Mouse (Mus musculus) cerebellum, postnatal 36 days (tissue): ENCODE measurements around the gene Scly.

ENCODE experiments used
- DNase-seq, 2 experiments: peaks; one replicate each; pipeline ENCODE4 v3.0.0; 2021 to 2022; ENCODE audit warnings: mixed read lengths in 2 of 2

Scly gene

GRCm38 (mm10) chr1:91297799-91298744 is at the start of gene Scly:
TSS of gene Scly (plus strand) at chr1:91298338.
- peak; percentile 94 to 96 for DNase-seq

DNA sequence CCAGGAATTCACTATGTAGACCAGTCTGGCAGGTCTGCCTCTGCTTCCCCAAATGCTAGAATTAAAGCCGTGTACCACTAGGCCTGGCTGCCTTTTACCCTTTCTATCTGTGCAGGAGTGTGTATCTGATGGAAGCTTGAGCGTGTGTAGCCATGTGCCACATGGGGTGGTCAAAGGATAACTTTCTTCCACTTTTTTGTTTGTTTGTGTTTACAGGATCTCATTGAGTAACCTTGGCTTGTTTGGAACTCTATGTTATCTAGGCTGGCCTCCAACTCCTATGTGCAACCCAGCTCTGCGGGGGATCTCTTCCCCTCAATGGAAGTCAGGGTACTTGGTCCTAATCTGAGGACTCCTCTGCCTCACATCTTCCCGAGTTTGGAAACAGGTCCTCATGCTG is 49.2 kb upstream of the Scly start:
- peak in 1 of 2 experiments; percentile 7 for DNase-seq

DNA sequence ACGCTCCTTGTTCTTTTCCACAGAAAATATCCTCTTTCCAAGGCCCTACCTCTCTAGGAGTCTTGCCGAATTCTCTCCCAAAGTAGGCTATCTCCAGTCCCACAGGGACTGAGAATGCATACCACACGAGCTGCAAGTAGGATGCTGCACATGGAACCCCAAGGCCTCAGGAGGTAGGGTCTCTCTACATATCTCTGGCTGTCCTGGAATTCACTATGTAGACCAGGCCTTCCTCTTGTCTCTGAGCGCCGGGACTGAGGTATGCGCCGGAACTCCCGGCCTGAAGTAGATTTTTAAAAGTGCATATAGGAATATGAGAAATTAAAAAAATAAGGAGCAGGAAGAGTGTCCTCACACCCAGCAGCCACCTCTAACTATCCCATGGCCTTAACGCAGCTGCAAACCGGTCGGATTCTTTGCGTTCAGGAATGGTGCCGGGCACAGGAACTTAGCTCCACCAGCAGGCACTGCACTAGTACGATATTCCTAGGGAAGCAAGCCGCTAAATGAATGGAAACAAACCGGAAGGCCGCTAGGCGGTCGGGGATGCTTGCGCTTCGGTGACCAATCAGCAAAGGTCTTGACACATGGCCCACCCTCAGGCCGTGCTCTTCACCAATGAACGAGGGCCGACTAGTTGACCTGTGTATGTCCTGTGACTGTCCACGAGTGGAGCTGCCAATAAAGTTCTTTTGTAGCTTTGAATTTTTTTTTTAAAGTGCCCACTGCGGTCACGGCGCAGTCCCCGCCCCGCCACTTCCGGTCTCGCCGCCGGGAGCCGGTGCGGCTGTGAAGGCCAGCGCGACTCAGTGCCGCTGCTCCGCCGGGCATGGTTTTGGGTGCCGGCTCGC is 48.3 kb upstream of the Scly start, which contains the start of gene Ube2f:
Gene Ube2f, plus strand, starts transcription at position 741 of the 851 bp plus-strand sequence.
- DNase-seq: peak; percentile 93

- peak; percentile 27 to 33 for DNase-seq
Observed at GRCm38 (mm10) chr1:91250415-91251147, 47.6 kb upstream of the Scly start.

DNA sequence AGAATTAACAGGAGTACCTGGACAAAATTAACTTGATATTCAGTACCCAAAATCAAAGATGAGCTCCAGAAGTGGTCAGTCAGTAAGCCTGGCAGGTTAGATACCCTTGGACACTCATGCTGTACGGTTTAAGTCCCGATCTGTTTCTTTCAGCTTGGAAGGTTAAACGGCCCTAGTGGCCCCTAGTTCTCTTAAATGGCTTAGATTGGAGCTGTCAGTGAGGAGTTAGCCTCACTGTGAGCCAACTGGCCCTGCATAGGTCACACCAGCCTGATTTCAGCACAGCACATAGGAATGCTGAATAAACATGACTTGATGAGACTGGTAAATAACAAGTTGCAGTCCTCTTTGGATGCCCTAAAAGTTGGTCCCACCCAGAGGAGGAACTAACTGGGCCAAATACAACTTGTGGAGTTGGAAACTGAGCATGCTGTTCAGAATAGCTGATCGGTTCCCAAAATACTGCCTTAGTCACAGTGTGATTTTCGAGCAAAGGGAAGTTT is 46.9 kb upstream of the Scly start:
- DNase-seq: no peak

GRCm38 (mm10) chr1:91251927-91252326 is 46.2 kb upstream of the Scly start:
- DNase-seq: peak; percentile 9 to 11

GRCm38 (mm10) chr1:91257918-91258317 is 40.2 kb upstream of the Scly start:
- DNase-seq: no peak

DNA sequence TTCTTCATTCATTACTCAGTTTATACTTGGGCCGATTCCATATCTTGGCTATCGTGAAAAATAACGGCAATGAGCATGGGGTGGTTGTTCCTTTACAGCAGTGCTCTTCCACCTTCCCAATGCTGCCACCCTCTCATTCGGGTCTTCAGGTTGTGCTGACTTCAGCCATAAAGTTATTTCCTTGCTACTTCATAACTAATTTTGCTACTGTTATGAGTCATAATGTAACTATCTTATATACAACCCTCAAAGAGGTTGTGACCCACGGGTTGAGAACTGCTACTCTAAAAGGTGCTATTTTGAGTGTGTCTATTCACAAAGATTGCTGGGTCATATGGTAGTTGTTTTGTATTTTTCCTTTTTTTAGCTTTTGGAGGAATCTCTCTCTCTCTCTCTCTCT is 38.3 kb upstream of the Scly start:
- no peak for DNase-seq

DNA sequence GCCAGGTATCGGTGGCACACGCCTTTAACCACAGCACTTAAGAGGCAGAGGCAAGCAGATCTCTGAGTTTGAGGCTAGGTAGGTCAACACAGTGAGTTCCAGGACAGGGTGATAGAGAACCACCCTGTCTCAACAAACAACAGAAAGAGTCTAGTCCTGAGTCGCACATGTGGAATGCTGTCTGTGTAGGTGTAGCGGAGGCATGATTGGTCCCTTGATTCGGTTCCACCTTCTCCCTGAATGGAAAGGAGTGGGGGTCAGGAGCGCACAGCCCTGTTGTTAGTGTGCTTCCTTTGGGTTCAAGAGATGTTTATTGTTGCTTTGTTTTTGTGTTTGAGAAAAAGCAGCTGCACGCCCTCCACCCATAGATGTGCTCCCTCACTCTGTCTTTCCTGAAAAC is 35.6 kb upstream of the Scly start:
- DNase-seq: no peak

- DNase-seq: no peak
Observed at GRCm38 (mm10) chr1:91272260-91272659, 25.9 kb upstream of the Scly start.

GRCm38 (mm10) chr1:91276581-91276980 is 21.6 kb upstream of the Scly start:
- peak; percentile 15 to 28 for DNase-seq

GRCm38 (mm10) chr1:91277480-91277879 is 20.7 kb upstream of the Scly start:
- no peak for DNase-seq

DNA sequence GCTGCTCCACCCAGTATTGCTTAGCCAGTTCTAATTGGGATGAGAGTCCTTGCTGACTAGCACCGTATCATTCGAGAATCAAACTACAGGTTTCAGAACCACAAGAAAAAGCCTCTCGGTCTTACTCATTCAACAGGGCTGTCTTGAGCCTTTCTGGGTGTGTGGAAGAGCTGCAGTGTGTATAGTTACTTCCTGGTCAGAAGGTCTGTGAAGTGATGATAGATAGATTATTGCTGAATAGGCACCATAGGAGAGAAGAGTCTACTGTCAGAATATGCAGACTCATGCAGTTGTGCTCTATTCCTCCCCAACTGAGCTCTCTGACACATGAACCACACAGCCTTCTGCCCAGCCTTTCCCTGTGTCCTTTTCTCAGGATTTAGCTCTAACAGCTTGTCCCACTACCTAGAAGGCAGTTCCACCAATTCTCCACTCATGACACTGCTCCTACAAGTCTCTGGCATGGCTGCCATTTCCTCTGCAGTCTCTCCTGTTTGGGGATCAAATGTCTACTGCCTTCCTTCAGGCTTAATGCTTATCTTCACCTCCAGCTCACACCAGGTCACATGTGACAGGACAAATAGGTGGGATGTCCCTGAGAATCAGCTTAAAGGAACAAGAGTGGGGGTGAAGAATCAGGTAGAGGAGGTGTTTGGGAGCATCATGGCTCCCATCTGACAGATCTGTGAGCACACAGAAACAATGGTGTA is 19.6 kb upstream of the Scly start:
- DNase-seq: no peak

DNA sequence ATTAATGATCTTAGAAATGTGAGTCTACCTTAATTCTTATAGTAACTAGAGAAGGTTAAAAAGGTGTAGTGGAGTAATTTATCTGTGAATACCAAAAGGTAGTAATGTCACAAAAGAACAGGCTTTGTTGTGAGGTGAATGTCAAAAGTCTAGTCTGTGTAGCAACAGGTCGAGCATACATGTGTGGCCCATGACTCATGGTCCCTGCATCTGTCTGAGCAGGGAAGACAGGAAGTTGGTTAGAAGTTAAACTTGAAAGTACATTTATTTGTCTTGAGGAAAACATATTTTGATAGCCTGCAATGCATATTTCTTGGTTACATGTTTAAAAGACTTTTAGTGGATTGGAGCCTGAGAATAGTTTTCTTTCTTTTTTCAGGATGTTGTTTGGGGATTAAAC is 19.0 kb upstream of the Scly start:
- no peak for DNase-seq

GRCm38 (mm10) chr1:91282582-91282981 is 15.6 kb upstream of the Scly start:
- DNase-seq: no peak

DNA sequence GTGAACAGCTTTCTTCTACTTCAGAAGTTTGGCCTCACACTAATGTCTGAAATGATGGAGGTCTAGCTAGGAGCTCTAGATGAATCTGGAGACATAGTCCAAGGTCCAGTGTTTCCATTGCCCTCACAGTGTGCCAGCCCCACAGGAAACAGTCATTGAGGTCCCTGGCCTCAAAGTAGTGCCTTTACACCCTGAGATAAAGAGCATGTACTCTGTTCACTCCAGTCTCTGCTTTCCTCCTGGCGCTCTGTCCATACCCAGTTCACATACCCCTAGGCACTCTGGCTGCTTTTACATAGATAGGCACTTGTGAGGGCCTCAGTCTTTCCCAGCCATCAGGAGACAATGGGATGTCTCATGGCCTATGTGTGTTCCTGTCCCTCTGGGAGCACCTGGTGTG is 8.8 kb upstream of the Scly start:
- no peak for DNase-seq

DNA sequence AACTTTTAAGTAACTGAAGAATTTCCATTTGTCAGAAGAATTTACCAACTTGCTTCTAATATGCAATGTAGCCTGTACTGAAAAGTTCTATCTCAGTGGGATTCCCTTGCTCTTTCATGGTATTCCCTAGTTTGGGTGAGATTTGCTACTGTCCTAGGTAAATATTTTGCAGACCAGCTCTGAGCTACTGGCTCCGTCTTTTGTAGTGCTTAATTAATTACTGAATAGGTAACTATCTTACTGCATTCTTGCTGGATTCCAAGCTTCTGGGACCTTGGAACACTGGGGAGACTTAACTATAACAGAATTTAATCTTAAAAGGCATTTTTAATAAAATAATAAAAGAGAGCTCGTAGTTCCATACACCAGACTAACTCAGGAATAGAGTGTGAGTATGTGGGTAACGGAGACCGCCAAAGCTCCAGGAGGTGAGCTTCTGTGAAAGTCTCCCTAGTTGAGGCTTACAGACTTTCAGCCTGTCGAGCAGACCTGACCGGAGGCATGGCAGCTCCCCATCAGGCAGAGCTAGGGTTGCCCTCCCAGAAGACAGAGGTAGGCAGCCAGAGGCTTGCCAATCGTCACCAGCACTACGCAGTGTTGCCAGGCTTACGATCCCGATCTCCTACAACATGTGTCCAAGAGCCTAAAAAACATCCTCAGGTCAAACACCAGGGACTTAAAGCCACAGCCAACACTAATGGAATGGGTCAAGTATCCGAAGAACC is 5.9 kb upstream of the Scly start:
- DNase-seq: no peak

- DNase-seq: no peak
Observed at GRCm38 (mm10) chr1:91295544-91295943, 2.6 kb upstream of the Scly start.

- no peak for DNase-seq
Observed at GRCm38 (mm10) chr1:91299026-91299706, 1.0 kb downstream of the Scly start.

- peak in 1 of 2 experiments; percentile 19 for DNase-seq
Observed at GRCm38 (mm10) chr1:91299707-91300426, 1.7 kb downstream of the Scly start.
